Mouse (Mus musculus) midbrain, embryonic 15.5 days (tissue): ENCODE measurements around the gene Npw. TPM values are rescaled to one million over a fixed set of nuclear protein-coding genes. Genes with fewer than 3 reads are reported as not detected.

Source experiments
- ATAC-seq: fragments of 200-750 bp; cut with Nextera tagmentation; replicated peaks from 2 replicates; pipeline ENCODE4 v1.8.0; 2017; ENCODE audit warnings: moderate TSS enrichment
- H3K27ac ChIP-seq: fragments of 300-500 bp; sonication (generic); 2 replicates; pipeline ENCODE4 v1.5.1; 2015; ENCODE audit warnings: mild to moderate bottlenecking, inconsistent platforms
- H3K27me3 ChIP-seq: fragments of 300-500 bp; sonication (generic); replicated peaks from 2 replicates; pipeline ENCODE4 v1.6.1; 2015; ENCODE audit warnings: inconsistent platforms
- H3K36me3 ChIP-seq: fragments of 300-500 bp; sonication (generic); replicated peaks from 2 replicates; pipeline ENCODE4 v1.6.1; 2015; ENCODE audit warnings: inconsistent platforms
- H3K4me1 ChIP-seq: fragments of 300-500 bp; sonication (generic); 2 replicates; pipeline ENCODE4 v1.6.1; 2015; ENCODE audit warnings: inconsistent platforms
- H3K4me2 ChIP-seq: fragments of 300-500 bp; sonication (generic); 2 replicates; pipeline ENCODE4 v1.6.1; 2015; ENCODE audit warnings: inconsistent platforms, mild to moderate bottlenecking, moderate library complexity
- H3K4me3 ChIP-seq: fragments of 300-500 bp; sonication (generic); 2 replicates; pipeline ENCODE4 v1.5.1; 2015; ENCODE audit warnings: mild to moderate bottlenecking, inconsistent platforms
- H3K9ac ChIP-seq: fragments of 300-500 bp; sonication (generic); 2 replicates; pipeline ENCODE4 v1.6.1; 2015; ENCODE audit warnings: mild to moderate bottlenecking, inconsistent platforms
- H3K9me3 ChIP-seq: fragments of 300-500 bp; sonication (generic); 2 replicates; pipeline ENCODE4 v1.6.1; 2016; ENCODE audit warnings: inconsistent platforms
- WGBS: fragments of 180-500 bp; shearing (Covaris S2); methylation state at CpG from one replicate; pipeline ENCODE4 v1.1.7; 2015; ENCODE audit warnings: mixed read lengths; 5-methylcytosine and 5-hydroxymethylcytosine counted together
- polyA plus RNA-seq: library from polyadenylated mRNA; unstranded; fragments of >200 nt; fragmentation: Nextera tagmentation; extraction: Ambion mirVana; gene quantifications from 2 replicates; pipeline ENCODE4 v1.2.1, GENCODE M21; 2015

Npw gene
- polyA plus RNA-seq, result 0.38 and 0.66 TPM in 2 replicates

- Histone ChIP-seq H3K4me3 (peak within 1 kb of the TSS; percentile 31), H3K9ac (peak within 1 kb of the TSS; percentile 19; the same call in 1 of the 2 replicates), H3K36me3 (no peaks in the 10 kb centered on the region), H3K27ac (no peak within 1 kb of the TSS), H3K9me3 (no peaks in the 10 kb centered on the region), H3K4me1 (peaks cover 15% of the 10 kb centered on the region), H3K27me3 (peaks cover 40% of the 10 kb centered on the region), H3K4me2 (peak within 1 kb of the TSS; percentile 60)
- WGBS, result 1% methylated on average over 47 of the region's 47 CpGs
- no peak; the same call in 1 of the 2 replicates for ATAC-seq
Observed at GRCm38 (mm10) chr17:24658017-24658758, at the start of gene Npw. Gene Npw (minus strand): TSS chr17:24658457.

DNA sequence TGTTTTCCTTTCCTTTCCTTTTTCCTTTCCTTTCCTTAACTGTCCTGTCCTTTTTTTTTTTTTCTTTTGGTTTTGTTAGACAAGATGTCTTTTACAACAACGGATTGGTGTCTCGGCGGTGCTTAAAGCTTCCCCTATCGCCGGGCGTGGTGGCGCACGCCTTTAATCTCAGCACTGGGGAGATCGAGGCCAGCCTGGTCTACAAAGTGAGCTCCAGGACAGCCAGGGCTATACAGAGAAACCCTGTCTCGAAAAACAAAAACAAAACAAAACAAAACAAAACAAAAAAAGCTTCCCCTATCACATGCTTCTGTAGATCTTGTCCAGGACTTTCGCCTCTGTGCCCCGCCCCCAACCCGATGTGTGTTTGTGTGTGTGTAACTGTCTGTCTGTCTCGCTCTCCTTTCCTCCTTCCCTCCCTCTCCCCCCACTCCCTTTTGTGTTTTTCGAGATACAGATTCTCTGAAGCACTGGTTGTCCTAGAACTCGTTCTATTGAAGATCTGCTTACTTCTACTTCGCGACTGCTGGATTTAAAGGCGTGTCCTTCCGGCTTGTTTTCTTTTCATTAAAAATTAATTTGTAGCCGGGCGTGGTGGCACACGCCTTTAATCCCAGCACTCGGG is 49.7 kb upstream of the Npw start:
- Histone ChIP-seq H3K4me3 (peak overlapping the region; percentile 92), H3K27me3 (no peaks in the 10 kb centered on the region), H3K36me3 (peaks cover 15% of the 10 kb centered on the region; the same call in 1 of the 2 replicates), H3K9me3 (no peaks in the 10 kb centered on the region), H3K4me1 (peaks cover 20% of the 10 kb centered on the region), H3K27ac (peak overlapping the region; percentile 82), H3K9ac (peak overlapping the region; percentile 80), H3K4me2 (peak overlapping the region; percentile 81)
- peak; percentile 76 for ATAC-seq
- 6% methylated on average over 24 of the region's 24 CpGs for WGBS

GRCm38 (mm10) chr17:24706982-24707800 is 48.9 kb upstream of the Npw start, which contains the start of gene Tbl3:
Gene Tbl3 (minus strand): TSS chr17:24707660.
- peaks cover 20% of the 10 kb centered on the region; the same call in 1 of the 2 replicates for H3K36me3 ChIP-seq
- ATAC-seq, result peak; percentile 89
- peak within 1 kb of the TSS; percentile 81 for H3K4me2 ChIP-seq
- WGBS, result 4% methylated on average over 32 of the region's 32 CpGs
- H3K9ac ChIP-seq, result peak within 1 kb of the TSS; percentile 80
- peak within 1 kb of the TSS; percentile 92 for H3K4me3 ChIP-seq
- peaks cover 20% of the 10 kb centered on the region for H3K4me1 ChIP-seq
- H3K27me3 ChIP-seq, result no peaks in the 10 kb centered on the region
- H3K9me3 ChIP-seq, result no peaks in the 10 kb centered on the region
- H3K27ac ChIP-seq, result peak within 1 kb of the TSS; percentile 82

GRCm38 (mm10) chr17:24705821-24706220 is 47.6 kb upstream of the Npw start:
- no peaks in the 10 kb centered on the region for H3K9me3 ChIP-seq
- H3K4me3 ChIP-seq, result no peak overlapping the region
- H3K27ac ChIP-seq, result no peak overlapping the region
- H3K4me2 ChIP-seq, result no peak overlapping the region
- H3K36me3 ChIP-seq, result peaks cover 33% of the 10 kb centered on the region; the same call in 1 of the 2 replicates
- H3K27me3 ChIP-seq, result no peaks in the 10 kb centered on the region
- H3K4me1 ChIP-seq, result peaks cover 20% of the 10 kb centered on the region
- no peak overlapping the region for H3K9ac ChIP-seq
- WGBS, result 93% methylated on average over 3 of the region's 3 CpGs
- ATAC-seq, result no peak

DNA sequence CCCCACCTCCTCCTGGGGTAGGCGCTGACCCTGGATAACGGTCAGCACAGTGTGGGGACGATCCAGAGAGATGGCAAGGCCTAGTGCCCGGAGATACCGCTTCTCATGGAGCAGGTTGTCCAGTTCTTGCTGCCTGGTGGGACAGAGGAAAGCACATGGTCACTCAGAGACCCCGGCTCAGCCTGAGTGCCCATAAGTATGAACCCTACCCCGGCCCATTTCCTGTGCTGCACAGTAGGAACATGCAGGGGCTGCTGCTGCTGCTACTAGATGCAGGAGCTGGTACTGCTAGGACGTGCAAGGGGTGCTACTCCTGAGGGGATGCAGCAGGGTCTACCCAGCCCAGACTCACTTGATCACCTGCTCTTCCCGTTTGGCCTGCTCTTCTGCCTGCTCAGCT is 43.0 kb upstream of the Npw start:
- H3K27me3 ChIP-seq, result peaks cover 3% of the 10 kb centered on the region; the same call in 1 of the 2 replicates
- no peak overlapping the region for H3K4me3 ChIP-seq
- no peak for ATAC-seq
- peaks cover 14% of the 10 kb centered on the region for H3K4me1 ChIP-seq
- no peaks in the 10 kb centered on the region for H3K9me3 ChIP-seq
- 93% methylated on average over 9 of the region's 9 CpGs for WGBS
- H3K27ac ChIP-seq, result no peak overlapping the region
- peaks cover 42% of the 10 kb centered on the region; the same call in 1 of the 2 replicates for H3K36me3 ChIP-seq
- no peak overlapping the region for H3K4me2 ChIP-seq
- no peak overlapping the region; the same call in 1 of the 2 replicates for H3K9ac ChIP-seq

- no peak overlapping the region for H3K4me3 ChIP-seq
- no peak overlapping the region for H3K4me2 ChIP-seq
- no peak overlapping the region for H3K9ac ChIP-seq
- no peak overlapping the region for H3K27ac ChIP-seq
- peaks cover 3% of the 10 kb centered on the region; the same call in 1 of the 2 replicates for H3K27me3 ChIP-seq
- no peak for ATAC-seq
- WGBS, result 78% methylated on average over 2 of the region's 2 CpGs
- H3K9me3 ChIP-seq, result no peaks in the 10 kb centered on the region
- peaks cover 17% of the 10 kb centered on the region for H3K4me1 ChIP-seq
- H3K36me3 ChIP-seq, result peaks cover 37% of the 10 kb centered on the region; the same call in 1 of the 2 replicates
Observed at GRCm38 (mm10) chr17:24699473-24699872, 41.2 kb upstream of the Npw start.

DNA sequence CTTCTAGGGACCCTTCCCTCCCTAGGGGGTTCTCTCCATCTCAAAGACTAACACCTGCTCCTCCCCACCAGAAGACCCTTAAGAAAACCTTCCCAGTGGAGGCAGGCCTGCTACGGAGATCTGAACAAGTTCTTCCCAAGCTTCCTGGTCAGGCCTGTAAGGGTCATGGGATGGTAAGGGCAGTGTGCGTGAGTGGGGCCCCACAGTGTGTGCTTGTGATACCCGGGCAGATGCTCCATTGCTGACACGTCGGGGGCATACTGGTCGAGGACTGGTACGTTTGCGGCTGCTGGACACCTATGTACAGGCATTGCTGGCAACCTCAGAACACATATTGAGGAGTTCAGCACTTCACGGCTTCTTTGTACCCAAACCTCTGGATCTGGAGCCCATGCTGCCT is 40.5 kb upstream of the Npw start:
- Histone ChIP-seq H3K27me3 (peaks cover 3% of the 10 kb centered on the region; the same call in 1 of the 2 replicates), H3K27ac (no peak overlapping the region), H3K9ac (no peak overlapping the region), H3K4me1 (peaks cover 21% of the 10 kb centered on the region), H3K4me3 (no peak overlapping the region), H3K36me3 (peaks cover 29% of the 10 kb centered on the region; the same call in 1 of the 2 replicates), H3K9me3 (no peaks in the 10 kb centered on the region), H3K4me2 (no peak overlapping the region)
- no peak for ATAC-seq
- WGBS, result 70% methylated on average over 9 of the region's 9 CpGs

DNA sequence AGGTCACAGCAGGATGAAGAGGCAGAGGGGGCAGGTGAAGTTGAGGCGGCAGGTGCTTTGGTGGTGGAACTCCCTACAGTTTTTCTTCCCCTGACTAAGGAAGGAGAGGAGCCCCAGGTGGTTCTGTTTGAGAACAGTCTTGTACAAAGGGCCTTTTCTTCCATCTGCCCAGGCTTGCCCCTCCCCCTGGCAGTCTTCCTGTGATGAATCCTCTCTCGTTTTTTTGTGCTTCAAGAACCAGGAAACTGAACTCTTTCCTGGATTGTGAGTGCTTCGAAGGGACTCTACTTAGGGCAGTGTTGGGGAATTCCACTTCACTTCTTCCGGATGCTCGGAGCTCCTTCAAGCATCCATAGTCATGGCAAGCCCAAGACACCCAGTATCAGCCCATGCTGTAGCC is 39.7 kb upstream of the Npw start:
- H3K27ac ChIP-seq, result no peak overlapping the region
- peaks cover 28% of the 10 kb centered on the region; the same call in 1 of the 2 replicates for H3K36me3 ChIP-seq
- H3K4me1 ChIP-seq, result peaks cover 21% of the 10 kb centered on the region
- no peak overlapping the region for H3K4me2 ChIP-seq
- 16% methylated on average over 5 of the region's 5 CpGs for WGBS
- no peak for ATAC-seq
- H3K9ac ChIP-seq, result no peak overlapping the region
- H3K27me3 ChIP-seq, result peaks cover 3% of the 10 kb centered on the region; the same call in 1 of the 2 replicates
- H3K4me3 ChIP-seq, result no peak overlapping the region
- H3K9me3 ChIP-seq, result no peaks in the 10 kb centered on the region

- Histone ChIP-seq H3K27ac (peak within 1 kb of the TSS; percentile 91), H3K4me2 (peak within 1 kb of the TSS; percentile 58), H3K4me3 (peak within 1 kb of the TSS; percentile 79), H3K9ac (peak within 1 kb of the TSS; percentile 81), H3K36me3 (peaks cover 17% of the 10 kb centered on the region), H3K9me3 (no peaks in the 10 kb centered on the region), H3K27me3 (peaks cover 3% of the 10 kb centered on the region; the same call in 1 of the 2 replicates), H3K4me1 (peaks cover 23% of the 10 kb centered on the region)
- WGBS, result under 1% methylated on average over 73 of the region's 76 CpGs
- peak; percentile 90 for ATAC-seq
Observed at GRCm38 (mm10) chr17:24696011-24696697, 37.9 kb upstream of the Npw start, which contains the start of the genes Gfer and Noxo1. Gene Gfer (minus strand): TSS chr17:24696156. Gene Noxo1 (plus strand): TSS chr17:24696234.

- peaks cover 10% of the 10 kb centered on the region for H3K36me3 ChIP-seq
- peak overlapping the region; percentile 81 for H3K9ac ChIP-seq
- WGBS, result 6% methylated on average over 45 of the region's 51 CpGs
- no peak; the same call in 1 of the 2 replicates for ATAC-seq
- peak overlapping the region; percentile 91 for H3K27ac ChIP-seq
- H3K9me3 ChIP-seq, result no peaks in the 10 kb centered on the region
- H3K4me3 ChIP-seq, result peak overlapping the region; percentile 79
- H3K4me1 ChIP-seq, result peaks cover 30% of the 10 kb centered on the region
- H3K27me3 ChIP-seq, result peaks cover 3% of the 10 kb centered on the region; the same call in 1 of the 2 replicates
- peak overlapping the region; percentile 58 for H3K4me2 ChIP-seq
Observed at GRCm38 (mm10) chr17:24695326-24696010, 37.2 kb upstream of the Npw start.

- H3K4me1 ChIP-seq, result peaks cover 52% of the 10 kb centered on the region
- H3K4me3 ChIP-seq, result no peak overlapping the region
- peaks cover 4% of the 10 kb centered on the region; the same call in 1 of the 2 replicates for H3K36me3 ChIP-seq
- H3K27ac ChIP-seq, result no peak overlapping the region
- no peaks in the 10 kb centered on the region for H3K9me3 ChIP-seq
- no peak overlapping the region for H3K4me2 ChIP-seq
- peaks cover 7% of the 10 kb centered on the region for H3K27me3 ChIP-seq
- WGBS, result 86% methylated on average over 5 of the region's 5 CpGs
- no peak overlapping the region for H3K9ac ChIP-seq
- ATAC-seq, result no peak
Observed at GRCm38 (mm10) chr17:24692385-24692784, 34.1 kb upstream of the Npw start.
